Mouse (Mus musculus) heart, embryonic 11.5 days (tissue): Measurements from ENCODE around the gene Syne3. TPM values are rescaled to one million over a fixed set of nuclear protein-coding genes. Genes with fewer than 3 reads are reported as not detected.

ENCODE experiments used
- ATAC-seq: fragments of 200-750 bp; cut with Nextera tagmentation; replicated peaks from 2 replicates; pipeline ENCODE4 v1.8.0; 2017; ENCODE audit warnings: moderate library complexity; ENCODE audit not compliant: insufficient number of reproducible peaks, low FRiP score, low TSS enrichment
- H3K27ac ChIP-seq: fragments of 300-500 bp; sonication (generic); 2 replicates; pipeline ENCODE4 v1.5.1; 2014; ENCODE audit warnings: mild to moderate bottlenecking, low read depth, low read length
- H3K27me3 ChIP-seq: fragments of 300-500 bp; sonication (generic); 2 replicates; pipeline ENCODE4 v1.6.1; 2014; ENCODE audit warnings: mild to moderate bottlenecking, low read length, mixed read lengths; ENCODE audit not compliant: control insufficient read depth, insufficient read depth
- H3K36me3 ChIP-seq: fragments of 300-500 bp; sonication (generic); 2 replicates; pipeline ENCODE4 v1.6.1; 2014; ENCODE audit warnings: mild to moderate bottlenecking, low read length, moderate library complexity, mixed read lengths; ENCODE audit not compliant: control insufficient read depth, insufficient read depth
- H3K4me1 ChIP-seq: fragments of 300-500 bp; sonication (generic); 2 replicates; pipeline ENCODE4 v1.6.1; 2014; ENCODE audit warnings: low read length; ENCODE audit not compliant: control insufficient read depth, insufficient read depth
- H3K4me2 ChIP-seq: fragments of 300-500 bp; sonication (generic); 2 replicates; pipeline ENCODE4 v1.6.1; 2014; ENCODE audit warnings: mild to moderate bottlenecking, moderate library complexity
- H3K4me3 ChIP-seq: fragments of 300-500 bp; sonication (generic); 2 replicates; pipeline ENCODE4 v1.5.1; 2014; ENCODE audit warnings: low read depth, low read length
- H3K9ac ChIP-seq: fragments of 300-500 bp; sonication (generic); 2 replicates; pipeline ENCODE4 v1.6.1; 2014; ENCODE audit warnings: mild to moderate bottlenecking, low read depth, low read length, moderate library complexity
- H3K9me3 ChIP-seq: fragments of 300-500 bp; sonication (generic); replicated peaks from 2 replicates; pipeline ENCODE4 v1.6.1; 2016; ENCODE audit warnings: low read length; ENCODE audit not compliant: control insufficient read depth
- WGBS: fragments of 180-500 bp; shearing (Covaris S2); extraction: QIAGEN DNeasy Blood & Tissue Kit; methylation state at CpG from one replicate; pipeline ENCODE4 v1.1.7; 2014; ENCODE audit not compliant: insufficient replicate concordance; 5-methylcytosine and 5-hydroxymethylcytosine counted together
- polyA plus RNA-seq: library from polyadenylated mRNA; unstranded; fragments of >200 nt; fragmentation: Nextera tagmentation; extraction: Ambion mirVana; gene quantifications from 2 replicates; pipeline ENCODE4 v1.2.1, GENCODE M21; 2014

Gene Syne3
- polyA plus RNA-seq, 1 experiment from 2014 or later = 0.42 TPM

GRCm38 (mm10) chr12:104916776-104917175 is 92.8 kb downstream of the Syne3 start:
- Histone ChIP-seq H3K9me3 (no peaks in the 10 kb centered on the region), H3K4me1 (peaks cover 9% of the 10 kb centered on the region), H3K36me3 (no peaks in the 10 kb centered on the region), H3K4me3 (no peak overlapping the region), H3K27me3 (no peaks in the 10 kb centered on the region), H3K4me2 (no peak overlapping the region), H3K27ac (no peak overlapping the region), H3K9ac (no peak overlapping the region)
- WGBS = 77% methylated on average over 8 of the region's 8 CpGs
- no peak for ATAC-seq

- H3K27ac ChIP-seq = no peak overlapping the region
- no peak overlapping the region for H3K9ac ChIP-seq
- WGBS = 64% methylated on average over 4 of the region's 4 CpGs
- no peak overlapping the region for H3K4me3 ChIP-seq
- H3K36me3 ChIP-seq = no peaks in the 10 kb centered on the region
- no peak for ATAC-seq
- H3K27me3 ChIP-seq = no peaks in the 10 kb centered on the region
- no peaks in the 10 kb centered on the region for H3K9me3 ChIP-seq
- peaks cover 9% of the 10 kb centered on the region for H3K4me1 ChIP-seq
- no peak overlapping the region for H3K4me2 ChIP-seq
Observed at GRCm38 (mm10) chr12:104915681-104916080, 93.9 kb downstream of the Syne3 start.

GRCm38 (mm10) chr12:104912990-104913389 is 96.6 kb downstream of the Syne3 start:
- H3K36me3 ChIP-seq = no peaks in the 10 kb centered on the region
- H3K4me1 ChIP-seq = peaks cover 16% of the 10 kb centered on the region
- ATAC-seq = no peak
- H3K9ac ChIP-seq = no peak overlapping the region
- H3K4me2 ChIP-seq = no peak overlapping the region
- H3K9me3 ChIP-seq = no peaks in the 10 kb centered on the region
- no peaks in the 10 kb centered on the region; the same call in 1 of the 2 replicates for H3K27me3 ChIP-seq
- 68% methylated on average over 3 of the region's 3 CpGs for WGBS
- H3K4me3 ChIP-seq = no peak overlapping the region
- no peak overlapping the region for H3K27ac ChIP-seq

GRCm38 (mm10) chr12:104912281-104912933 is 97.2 kb downstream of the Syne3 start:
- Histone ChIP-seq H3K4me2 (no peak overlapping the region), H3K9ac (no peak overlapping the region), H3K27me3 (no peaks in the 10 kb centered on the region; the same call in 1 of the 2 replicates), H3K27ac (no peak overlapping the region), H3K4me1 (peaks cover 18% of the 10 kb centered on the region), H3K4me3 (no peak overlapping the region), H3K36me3 (no peaks in the 10 kb centered on the region), H3K9me3 (no peaks in the 10 kb centered on the region)
- 40% methylated on average over 10 of the region's 10 CpGs for WGBS
- ATAC-seq = no peak

- no peak overlapping the region for H3K4me3 ChIP-seq
- H3K4me1 ChIP-seq = peaks cover 18% of the 10 kb centered on the region
- H3K27me3 ChIP-seq = no peaks in the 10 kb centered on the region; the same call in 1 of the 2 replicates
- no peaks in the 10 kb centered on the region for H3K9me3 ChIP-seq
- H3K4me2 ChIP-seq = no peak overlapping the region
- no peak for ATAC-seq
- no peak overlapping the region for H3K9ac ChIP-seq
- 83% methylated on average over 4 of the region's 4 CpGs for WGBS
- H3K27ac ChIP-seq = no peak overlapping the region
- H3K36me3 ChIP-seq = no peaks in the 10 kb centered on the region
Observed at GRCm38 (mm10) chr12:104909750-104910149, 99.9 kb downstream of the Syne3 start.

- H3K27me3 ChIP-seq = no peaks in the 10 kb centered on the region; the same call in 1 of the 2 replicates
- peaks cover 18% of the 10 kb centered on the region for H3K4me1 ChIP-seq
- no peaks in the 10 kb centered on the region for H3K9me3 ChIP-seq
- no peak overlapping the region for H3K4me3 ChIP-seq
- no peak overlapping the region for H3K9ac ChIP-seq
- H3K27ac ChIP-seq = no peak overlapping the region
- ATAC-seq = no peak
- WGBS = 51% methylated on average over 5 of the region's 5 CpGs
- no peaks in the 10 kb centered on the region for H3K36me3 ChIP-seq
- H3K4me2 ChIP-seq = no peak overlapping the region
Observed at GRCm38 (mm10) chr12:104908986-104909385, 100.6 kb downstream of the Syne3 start.

- no peak overlapping the region for H3K9ac ChIP-seq
- no peaks in the 10 kb centered on the region for H3K9me3 ChIP-seq
- H3K27me3 ChIP-seq = no peaks in the 10 kb centered on the region; the same call in 1 of the 2 replicates
- no peak overlapping the region for H3K4me3 ChIP-seq
- H3K27ac ChIP-seq = no peak overlapping the region
- ATAC-seq = no peak
- H3K36me3 ChIP-seq = no peaks in the 10 kb centered on the region
- H3K4me2 ChIP-seq = no peak overlapping the region
- 10% methylated on average over 15 of the region's 15 CpGs for WGBS
- peaks cover 18% of the 10 kb centered on the region for H3K4me1 ChIP-seq
Observed at GRCm38 (mm10) chr12:104908024-104908781, 101.4 kb downstream of the Syne3 start.

GRCm38 (mm10) chr12:104907133-104907532 is 102.5 kb downstream of the Syne3 start:
- 83% methylated on average over 2 of the region's 2 CpGs for WGBS
- Histone ChIP-seq H3K27me3 (no peaks in the 10 kb centered on the region; the same call in 1 of the 2 replicates), H3K27ac (no peak overlapping the region), H3K4me3 (no peak overlapping the region), H3K4me1 (peaks cover 9% of the 10 kb centered on the region), H3K9me3 (no peaks in the 10 kb centered on the region), H3K4me2 (no peak overlapping the region), H3K36me3 (no peaks in the 10 kb centered on the region), H3K9ac (no peak overlapping the region)
- no peak for ATAC-seq
